Mouse (Mus musculus): Measurements from ENCODE around the gene 1110008P14Rik. TPM values are rescaled to one million over a fixed set of nuclear protein-coding genes. Genes with fewer than 3 reads are reported as not detected.

1110008P14Rik gene
- total and polyA plus RNA-seq, 3 experiments, result 24.3 to 32.4 (median 27.8) TPM

DNA sequence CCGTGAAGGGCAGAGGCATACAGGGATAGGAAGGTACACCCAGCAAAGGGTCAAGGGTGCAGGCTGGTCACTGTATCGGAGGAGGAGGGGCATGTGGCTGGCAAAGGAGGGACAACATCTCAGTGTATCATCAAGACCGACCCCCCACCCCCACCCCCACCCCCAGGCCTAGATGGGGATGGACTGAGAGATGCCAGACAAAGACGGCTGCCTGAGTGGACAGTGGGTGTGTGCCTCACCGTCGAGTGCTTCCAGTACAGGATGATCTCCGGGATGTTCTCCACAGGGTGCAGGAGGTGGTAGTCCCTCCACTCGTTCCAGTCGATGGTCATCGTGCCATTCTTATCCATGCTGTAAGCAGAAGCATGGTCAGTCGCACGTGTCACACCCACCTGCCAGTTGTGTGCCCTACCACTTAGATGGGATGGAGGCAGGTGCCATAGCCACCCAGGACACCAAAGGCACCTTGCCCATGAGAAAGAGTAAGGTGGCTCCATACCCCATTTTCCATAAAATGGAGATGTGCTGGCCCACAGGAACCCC, 38.4 kb upstream of the 1110008P14Rik start:
- DNase-seq (ENCODE audit: extremely low read depth), result no peak
- dilution Hi-C loops (cut with MboI; ENCODE audit: extremely low pct_ligation_motif_present, extremely low pct_unique_long_range_greater_than_20kb, low sequenced_read_pairs), result no loop called here
- TF ChIP-seq MXI1 (IDR thresholded peaks at IDR 0.05; ENCODE audit: low read depth, low read length), result no peak
- TF ChIP-seq JUND (conservative IDR thresholded peaks at IDR 0.05; ENCODE audit: low read depth, low read length), result no peak
- no peak for TF ChIP-seq TBP (conservative IDR thresholded peaks at IDR 0.05; ENCODE audit: low read depth, low read length)
- TF ChIP-seq UBTF (IDR thresholded peaks at IDR 0.05; ENCODE audit: low read depth, low read length), result no peak
- TF ChIP-seq HCFC1 (IDR thresholded peaks at IDR 0.05; ENCODE audit: low read depth, low read length), result no peak
- no peak for TF ChIP-seq E2F4 (IDR thresholded peaks at IDR 0.05; ENCODE audit: insufficient replicate concordance, low read depth, low read length)
- no peak for TF ChIP-seq CHD2 (IDR thresholded peaks at IDR 0.05; ENCODE audit: low read length)
- TF ChIP-seq ELF1 (IDR thresholded peaks at IDR 0.05; ENCODE audit: low read depth, low read length), result no peak
- TF ChIP-seq EP300 (IDR thresholded peaks at IDR 0.05; ENCODE audit: low read length), result no peak
- no peak for TF ChIP-seq ETS1 (conservative IDR thresholded peaks at IDR 0.05; ENCODE audit: low read depth, low read length)
- no peak for TF ChIP-seq ZC3H11A (IDR thresholded peaks at IDR 0.05; ENCODE audit: low read depth, low read length)

DNA sequence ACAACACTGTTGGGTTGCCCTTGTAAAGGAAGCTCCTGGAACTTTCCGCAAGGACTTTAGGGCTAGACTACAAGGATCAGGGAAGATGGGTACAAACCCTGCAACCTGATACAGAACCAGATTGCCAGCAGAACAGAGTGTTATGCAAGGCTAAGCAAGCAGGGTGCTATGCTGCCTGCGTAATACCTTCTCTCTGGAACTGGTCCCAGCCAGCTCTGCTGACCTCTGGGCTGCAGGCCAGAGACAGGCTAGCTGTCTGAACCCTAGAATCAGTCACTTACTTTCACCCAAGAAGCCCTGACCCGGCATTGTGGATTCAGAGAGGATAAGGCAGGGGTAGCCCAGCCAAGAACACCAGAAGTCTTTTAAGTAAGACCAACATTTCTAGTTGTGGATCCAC, 37.6 kb upstream of the 1110008P14Rik start:
- Histone ChIP-seq H3K36me3 (replicated peaks in 1 of 2; ENCODE audit: control insufficient read depth in 1 of 2, insufficient read depth in 1 of 2, low read length in 1 of 2) (peaks cover 56 to 69% of the 10 kb centered on the region in 2 experiments), H3K27me3 (replicated peaks) (no peaks in the 10 kb centered on the region), H3K9ac (ENCODE audit: insufficient read depth, low read depth) (no peak overlapping the region), H3K4me3 (replicated peaks in 1 of 3; ENCODE audit: low read depth in 2 of 3, low read length in 2 of 3, poor library complexity in 1 of 3) (no peak overlapping the region), H3K4me1 (ENCODE audit: control insufficient read depth in 1 of 2, insufficient read depth in 2 of 2) (peaks cover 8 to 32% of the 10 kb centered on the region in 2 experiments), H3K4me2 (ENCODE audit: insufficient read depth, low read depth, poor library complexity, severe bottlenecking) (no peak overlapping the region), H3K9me3 (replicated peaks; ENCODE audit: low read length) (no peaks in the 10 kb centered on the region), H3K79me2 (replicated peaks; ENCODE audit: control insufficient read depth, extremely low read depth, insufficient read depth, poor library complexity, severe bottlenecking) (no peaks in the 10 kb centered on the region), H3K27ac (ENCODE audit: insufficient read depth, low read depth) (no peak overlapping the region)
- dilution Hi-C loops (cut with MboI; ENCODE audit: extremely low pct_ligation_motif_present, extremely low pct_unique_long_range_greater_than_20kb, low sequenced_read_pairs) (no loop called here), in situ Hi-C loops (cut with MboI; ENCODE audit: low pct_ligation_motif_present, low pct_unique_long_range_greater_than_20kb, low sequenced_read_pairs) (loop anchor here (5.0 kb wide), 1 partner anchor 33 kb away; the partner anchor contains the start of genes Naif1 and Slc25a25)
- DNase-seq (ENCODE audit: extremely low read depth), result no peak
- TF ChIP-seq ZC3H11A (IDR thresholded peaks at IDR 0.05; ENCODE audit: low read depth, low read length) (no peak), PAX5 (IDR thresholded peaks at IDR 0.05; ENCODE audit: low read length) (no peak), ZKSCAN1 (IDR thresholded peaks at IDR 0.05; ENCODE audit: borderline replicate concordance, low read depth, low read length) (no peak), GABPA (IDR thresholded peaks at IDR 0.05; ENCODE audit: insufficient replicate concordance, low read depth, low read length) (no peak)

More for the DNA sequence above, 38.4 kb upstream of the 1110008P14Rik start:
- Histone ChIP-seq H3K4me3 (replicated peaks in 1 of 3; ENCODE audit: low read depth in 2 of 3, low read length in 2 of 3, poor library complexity in 1 of 3) (no peak overlapping the region), H3K9ac (ENCODE audit: insufficient read depth, low read depth) (no peak overlapping the region), H3K36me3 (replicated peaks in 1 of 2; ENCODE audit: control insufficient read depth in 1 of 2, insufficient read depth in 1 of 2, low read length in 1 of 2) (peaks cover 54 to 62% of the 10 kb centered on the region in 2 experiments), H3K27me3 (replicated peaks) (no peaks in the 10 kb centered on the region), H3K4me2 (ENCODE audit: insufficient read depth, low read depth, poor library complexity, severe bottlenecking) (no peak overlapping the region), H3K9me3 (replicated peaks; ENCODE audit: low read length) (no peaks in the 10 kb centered on the region), H3K27ac (ENCODE audit: insufficient read depth, low read depth) (no peak overlapping the region), H3K4me1 (ENCODE audit: control insufficient read depth in 1 of 2, insufficient read depth in 2 of 2) (peaks cover 8 to 35% of the 10 kb centered on the region in 2 experiments), H3K79me2 (replicated peaks; ENCODE audit: control insufficient read depth, extremely low read depth, insufficient read depth, poor library complexity, severe bottlenecking) (no peaks in the 10 kb centered on the region)
- in situ Hi-C loops (cut with MboI; ENCODE audit: low pct_ligation_motif_present, low pct_unique_long_range_greater_than_20kb, low sequenced_read_pairs), result no loop called here

All from CH12.LX (cell line).